Mouse (Mus musculus) gastrocnemius, postnatal 14 days (tissue): ENCODE results near the gene Mcrip1. TPM values are rescaled to one million over a fixed set of nuclear protein-coding genes. Genes with fewer than 3 reads are reported as not detected.
"Not testable (repeated sequence)": the region's sequence is repeated elsewhere in the genome, so short reads cannot be mapped to it uniquely, and the experiment has no call there.

ENCODE experiments used
- DNase-seq: peaks from one replicate; pipeline ENCODE4 v3.0.0; 2021; ENCODE audit warnings: mixed read lengths
- intact Hi-C: fragments of 180-260 bp; cut with DNase I; formaldehyde crosslinking; loops from one replicate; pipeline ENCODE4 v1.15.1; 2025; ENCODE audit warnings: low total_unique reads
- total RNA-seq, 2 experiments: library from RNA; stranded (reverse); gene quantifications; 2 replicates each; pipeline ENCODE4 v1.2.3; 2021

Gene Mcrip1
- total RNA-seq, 2 experiments from 2014 or later, result 31.1 to 33.3 TPM

GRCm38 (mm10) chr11:120522581-120522980 lies 26.9 kb downstream of the Mcrip1 start:
- DNase-seq, result no peak
- intact Hi-C loops, result no loop called here

GRCm38 (mm10) chr11:120520967-120521540 lies 28.5 kb downstream of the Mcrip1 start:
- intact Hi-C loops, result no loop called here

GRCm38 (mm10) chr11:120520498-120520897 lies 29.0 kb downstream of the Mcrip1 start:
- no peak for DNase-seq
- intact Hi-C loops, result no loop called here

More at GRCm38 (mm10) chr11:120520967-120521540, 28.5 kb downstream of the Mcrip1 start:
- peak; percentile 78 for DNase-seq

- peak; percentile 72 for DNase-seq
- intact Hi-C loops, result loop anchor here (5.0 kb wide), 1 partner anchor 93 kb away; no protein-coding TSS in a partner anchor
Measured at GRCm38 (mm10) chr11:120519738-120520137, 29.8 kb downstream of the Mcrip1 start.

- DNase-seq, result no peak
- intact Hi-C loops, result loop anchor here (5.0 kb wide), 1 partner anchor 94 kb away; no protein-coding TSS in a partner anchor
Measured at GRCm38 (mm10) chr11:120518558-120518957, 31.0 kb downstream of the Mcrip1 start.

GRCm38 (mm10) chr11:120518027-120518426 lies 31.5 kb downstream of the Mcrip1 start:
- DNase-seq, result peak; percentile 59
- intact Hi-C loops, result loop anchor here (5.0 kb wide), 1 partner anchor 94 kb away; no protein-coding TSS in a partner anchor

- no peak for DNase-seq
- intact Hi-C loops, result loop anchor here (5.0 kb wide), 1 partner anchor 95 kb away; no protein-coding TSS in a partner anchor
Measured at GRCm38 (mm10) chr11:120517147-120517546, 32.4 kb downstream of the Mcrip1 start.

GRCm38 (mm10) chr11:120515611-120516010 lies 33.9 kb downstream of the Mcrip1 start:
- DNase-seq, result peak; percentile 84
- intact Hi-C loops, result loop anchor here (5.0 kb wide), 1 partner anchor 97 kb away; no protein-coding TSS in a partner anchor

- intact Hi-C loops, result loop anchor here (5.0 kb wide), 1 partner anchor 48 kb away; no protein-coding TSS in a partner anchor
Measured at GRCm38 (mm10) chr11:120514262-120514661, 35.3 kb downstream of the Mcrip1 start.

GRCm38 (mm10) chr11:120512790-120513453 lies 36.6 kb downstream of the Mcrip1 start:
- no peak for DNase-seq
- intact Hi-C loops, result loop anchor here (5.0 kb wide), 1 partner anchor 49 kb away; no protein-coding TSS in a partner anchor

More at GRCm38 (mm10) chr11:120514262-120514661, 35.3 kb downstream of the Mcrip1 start:
- not testable (repeated sequence) for DNase-seq

GRCm38 (mm10) chr11:120510375-120511030 lies 39.0 kb downstream of the Mcrip1 start:
- DNase-seq, result no peak
- intact Hi-C loops, result loop anchor here (5.0 kb wide), 1 partner anchor 52 kb away; no protein-coding TSS in a partner anchor

- intact Hi-C loops, result loop anchor here (5.0 kb wide), 1 partner anchor 52 kb away; no protein-coding TSS in a partner anchor
- DNase-seq, result no peak
Measured at GRCm38 (mm10) chr11:120509940-120510339, 39.6 kb downstream of the Mcrip1 start.

GRCm38 (mm10) chr11:120508290-120508870 lies 41.1 kb downstream of the Mcrip1 start:
- intact Hi-C loops, result no loop called here
- DNase-seq, result no peak

- intact Hi-C loops, result no loop called here
- no peak for DNase-seq
Measured at GRCm38 (mm10) chr11:120507611-120508289, 41.8 kb downstream of the Mcrip1 start.

- intact Hi-C loops, result no loop called here
- DNase-seq, result no peak
Measured at GRCm38 (mm10) chr11:120506899-120507298, 42.6 kb downstream of the Mcrip1 start.

- DNase-seq, result no peak
- intact Hi-C loops, result no loop called here
Measured at GRCm38 (mm10) chr11:120505661-120506060, 43.9 kb downstream of the Mcrip1 start.

GRCm38 (mm10) chr11:120501701-120502100 lies 47.8 kb downstream of the Mcrip1 start:
- no peak for DNase-seq
- intact Hi-C loops, result no loop called here

- intact Hi-C loops, result no loop called here
Measured at GRCm38 (mm10) chr11:120501018-120501417, 48.5 kb downstream of the Mcrip1 start.

GRCm38 (mm10) chr11:120500357-120500756 lies 49.2 kb downstream of the Mcrip1 start:
- DNase-seq, result no peak
- intact Hi-C loops, result no loop called here

More at GRCm38 (mm10) chr11:120501018-120501417, 48.5 kb downstream of the Mcrip1 start:
- no peak for DNase-seq
